Mouse (Mus musculus) lung, adult 10 weeks (tissue): ENCODE results near the gene Tmem120a. TPM values are rescaled to one million over a fixed set of nuclear protein-coding genes. Genes with fewer than 3 reads are reported as not detected.

ENCODE experiments used
- polyA plus RNA-seq: library from polyadenylated mRNA; stranded (reverse); fragments of 350-450 nt; fragmentation: Illumina TruSeq; extraction: RNeasy Lipid Tissue Mini Kit (QIAGEN cat#74804); gene quantifications from one replicate; pipeline ENCODE4 v1.2.3, GENCODE M21; 2014; ENCODE audit warnings: low read depth, low replicate concordance; ENCODE audit not compliant: insufficient read depth

Gene Tmem120a
- polyA plus RNA-seq, result 24.1 TPM

DNA sequence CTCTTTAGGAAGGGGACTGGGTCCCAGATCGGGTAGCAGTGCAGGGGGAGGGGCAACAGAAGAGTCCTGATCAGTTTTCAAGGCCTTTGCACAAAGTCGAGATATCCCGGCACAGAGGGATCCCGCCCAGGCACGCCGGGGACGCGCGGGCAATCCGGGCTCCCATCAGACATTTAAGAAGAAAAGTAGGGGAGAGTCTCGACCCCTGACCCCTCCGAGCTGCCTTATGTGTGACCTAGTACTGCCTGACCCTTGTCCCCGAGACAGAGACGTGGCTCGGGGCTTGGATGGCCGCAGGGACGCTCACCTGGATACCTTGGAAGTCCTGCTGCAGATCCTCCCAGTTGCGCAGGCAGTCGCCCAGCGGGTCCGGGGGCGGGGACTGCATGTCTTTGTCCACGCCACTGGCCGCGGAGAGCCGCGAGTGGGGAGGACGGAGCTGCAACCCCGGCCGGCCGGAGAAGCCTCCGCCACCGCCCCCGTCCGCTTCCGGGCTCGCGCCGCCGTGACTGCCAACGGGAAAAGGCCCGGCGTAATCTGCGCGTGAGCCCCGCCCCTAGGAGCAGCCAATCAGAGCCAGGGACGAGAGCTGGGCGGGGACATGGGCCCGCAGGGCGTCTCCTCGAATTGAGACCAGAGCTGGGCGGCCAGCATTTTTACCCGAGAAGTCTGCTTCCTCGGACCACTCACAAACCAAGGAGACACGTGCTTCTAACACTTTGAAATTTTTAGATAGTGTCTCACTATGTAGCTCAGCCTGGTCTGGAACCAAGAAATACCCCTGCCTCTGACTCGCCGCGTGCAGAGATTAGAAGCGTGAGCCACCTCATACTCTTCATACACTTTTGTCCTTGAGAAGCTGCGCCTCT, at the start of gene Tmem120a:
Gene Tmem120a, minus strand, starts transcription at position 708 of the 869 bp plus-strand sequence.

DNA sequence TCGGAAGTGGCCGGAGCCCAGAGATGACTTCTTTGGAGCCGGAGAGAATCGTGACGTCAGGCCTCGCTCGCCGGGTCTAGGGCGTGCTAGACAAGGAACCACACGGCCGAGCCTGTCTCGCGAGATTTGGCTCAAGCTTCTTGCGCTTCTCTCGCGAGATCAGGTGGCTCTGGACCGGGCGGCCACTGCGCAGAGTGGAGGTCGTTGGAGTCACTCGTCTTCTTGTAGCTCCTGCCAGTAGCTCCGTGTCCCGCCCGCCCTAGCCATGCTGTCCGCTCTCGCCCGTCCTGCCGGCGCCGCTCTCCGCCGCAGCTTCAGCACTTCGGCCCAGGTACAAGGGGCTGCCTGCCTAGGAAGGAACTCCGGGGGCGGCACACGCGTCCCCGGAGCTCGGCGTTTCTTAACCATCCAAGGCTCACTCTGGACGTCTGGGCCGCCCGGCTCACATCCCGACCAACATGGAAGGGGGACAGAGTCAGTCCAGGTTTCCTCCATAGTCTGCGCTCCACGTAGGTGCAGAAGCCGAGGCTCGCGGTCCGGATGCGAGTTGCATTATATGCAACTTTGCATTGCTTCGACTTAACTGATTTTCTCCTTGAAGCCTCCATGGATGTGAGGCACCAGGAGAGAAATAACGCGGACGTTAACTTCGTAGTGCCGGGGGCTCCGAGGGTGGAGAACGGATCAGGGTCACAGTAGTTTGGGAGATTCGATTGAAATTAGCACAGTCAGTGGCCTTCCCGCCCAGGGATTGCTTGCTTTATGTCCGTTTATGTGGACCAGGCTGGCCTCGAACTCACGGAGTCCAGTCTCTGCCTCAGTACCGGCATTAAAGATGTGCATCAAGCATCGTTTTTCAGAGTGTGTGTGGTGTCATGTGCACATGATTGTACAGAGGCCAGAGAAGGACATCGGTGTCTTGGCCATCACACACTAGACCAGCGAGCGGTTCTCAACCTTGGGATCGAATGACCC, 34.5 kb upstream of the Tmem120a start, which contains the start of gene Mdh2:
Gene Mdh2, plus strand, starts transcription at position 10 of the 975 bp plus-strand sequence.

DNA sequence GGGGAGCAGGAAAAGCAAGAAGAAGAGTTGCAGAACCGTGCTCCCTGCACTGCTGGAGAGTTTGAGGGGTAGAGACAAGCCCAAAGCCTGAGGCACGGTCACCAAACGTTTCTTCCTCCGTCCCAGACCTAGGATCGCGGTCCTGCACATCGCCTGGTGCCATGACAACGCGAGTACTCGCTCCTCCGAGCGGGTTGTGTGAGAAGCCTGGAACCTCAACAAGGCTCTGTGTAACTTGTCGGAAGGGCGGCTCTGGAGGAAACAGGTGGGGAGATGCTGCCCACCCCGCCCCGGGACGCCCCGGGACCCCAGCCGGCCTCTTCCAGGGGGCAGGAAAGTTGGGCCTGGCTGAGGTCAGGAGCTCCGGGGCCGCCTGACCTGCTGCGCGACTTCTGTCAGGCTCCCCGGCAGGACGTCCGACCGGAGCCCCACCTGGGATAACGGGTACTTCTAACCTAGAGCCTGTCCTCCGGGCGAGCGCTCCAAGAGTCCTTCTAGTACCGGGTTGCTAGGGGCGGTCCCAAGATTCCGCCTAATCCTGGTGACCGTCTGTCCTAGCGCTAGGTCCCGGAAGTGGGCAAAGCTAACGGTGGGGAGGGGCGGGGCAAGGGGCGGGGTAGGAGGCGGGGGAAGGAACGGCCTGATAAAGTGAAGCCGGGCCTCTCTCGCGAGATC, 33.7 kb upstream of the Tmem120a start, which contains the start of gene Styxl1:
Gene Styxl1, minus strand, starts transcription at position 590 of the 675 bp plus-strand sequence.

Other genes starting within 250 kb of the Tmem120a start
- gene Hip1, start 199.3 kb downstream of the Tmem120a start, polyA plus RNA-seq, result 13.6 TPM
- gene Ccl26, start 180.9 kb downstream of the Tmem120a start, polyA plus RNA-seq, result not detected
- gene Ccl24, start 171.4 kb downstream of the Tmem120a start, polyA plus RNA-seq, result 4.1 TPM
- 8.2 TPM for gene Rhbdd2, start 111.8 kb downstream of the Tmem120a start, polyA plus RNA-seq
- gene Por, start 74.4 kb downstream of the Tmem120a start, polyA plus RNA-seq, result 138 TPM
- 2.5 TPM for gene Styxl1, start 33.9 kb upstream of the Tmem120a start, polyA plus RNA-seq
- gene Mdh2, start 34.0 kb upstream of the Tmem120a start, polyA plus RNA-seq, result 172 TPM
- gene Srrm3, start 62.4 kb upstream of the Tmem120a start, polyA plus RNA-seq, result not detected
- gene Hspb1, start 143.5 kb upstream of the Tmem120a start, polyA plus RNA-seq, result 179 TPM
- 53.1 TPM for gene Ywhag, start 190.2 kb upstream of the Tmem120a start, polyA plus RNA-seq
- gene Ssc4d, start 230.1 kb upstream of the Tmem120a start, polyA plus RNA-seq, result 1.0 TPM
- gene Zp3, start 235.7 kb upstream of the Tmem120a start, polyA plus RNA-seq, result not detected